Mouse (Mus musculus) thymus, adult 2 months (tissue): ENCODE measurements around the gene Tle4.

Experiments
- CTCF ChIP-seq: fragments of 200-500 bp; IDR thresholded peaks from 2 replicates; pipeline ENCODE4 v1.5.1; 2012; ENCODE audit warnings: mild to moderate bottlenecking, control low read depth, low read length, moderate library complexity, borderline replicate concordance; ENCODE audit not compliant: control insufficient read depth, poor library complexity, insufficient read depth; ENCODE audit errors: extremely low read depth
- POLR2A ChIP-seq: fragments of 200-500 bp; IDR thresholded peaks from 2 replicates; pipeline ENCODE4 v1.6.1; 2012; ENCODE audit warnings: mild to moderate bottlenecking, low read length, control low read depth, moderate library complexity; ENCODE audit not compliant: control insufficient read depth, poor library complexity, insufficient read depth; ENCODE audit errors: extremely low read depth

GRCm38 (mm10) chr19:14482562-14483138 is 115.2 kb downstream of the Tle4 start:
- no peak for TF ChIP-seq CTCF
- TF ChIP-seq POLR2A = no peak
